Mouse (Mus musculus) CH12.LX (cell line): ENCODE results near the gene Phf12.

Source experiments
- ELF1 ChIP-seq: IDR thresholded peaks from 2 replicates; pipeline ENCODE4 v1.6.1; 2014; ENCODE audit warnings: low read depth, mild to moderate bottlenecking, inconsistent platforms, low read length, improper control_type of control experiment
- EP300 ChIP-seq: IDR thresholded peaks from 2 replicates; pipeline ENCODE4 v1.6.1; 2011; ENCODE audit warnings: low read length, improper control_type of control experiment
- MYC ChIP-seq: IDR thresholded peaks from 2 replicates; pipeline ENCODE4 v1.6.1; 2011; ENCODE audit warnings: low read depth, mild to moderate bottlenecking, improper control_type of control experiment, low read length

GRCm38 (mm10) chr11:78023607-78024006 is 41.1 kb downstream of the Phf12 start:
- TF ChIP-seq EP300 (no peak), ELF1 (no peak), MYC (no peak)
